Mouse (Mus musculus) lung, postnatal 0 days (tissue): ENCODE results near the gene Trh. TPM values are rescaled to one million over a fixed set of nuclear protein-coding genes. Genes with fewer than 3 reads are reported as not detected.

Experiments used
- ATAC-seq: fragments of 200-750 bp; cut with Nextera tagmentation; 2 replicates; pipeline ENCODE4 v1.8.0; 2017; ENCODE audit warnings: moderate library complexity
- DNase-seq: peaks from one replicate; pipeline ENCODE4 v3.0.0-alpha.2; 2016; ENCODE audit warnings: low spot score
- H3K27ac ChIP-seq: fragments of 300-500 bp; sonication (generic); 2 replicates; pipeline ENCODE4 v1.5.1; 2014; ENCODE audit warnings: antibody characterized with exemption, mild to moderate bottlenecking, low read length, mixed read lengths
- H3K27me3 ChIP-seq: fragments of 300-500 bp; sonication (generic); replicated peaks from 2 replicates; pipeline ENCODE4 v1.6.1; 2014; ENCODE audit warnings: low read length, mixed read lengths; ENCODE audit not compliant: insufficient read depth
- H3K36me3 ChIP-seq: fragments of 300-500 bp; sonication (generic); 2 replicates; pipeline ENCODE4 v1.6.1; 2014; ENCODE audit warnings: low read length, mixed read lengths; ENCODE audit not compliant: insufficient read depth
- H3K4me1 ChIP-seq: fragments of 300-500 bp; sonication (generic); 2 replicates; pipeline ENCODE4 v1.6.1; 2014; ENCODE audit warnings: antibody characterized with exemption, low read depth, low read length, mixed read lengths; ENCODE audit not compliant: insufficient read depth
- H3K4me2 ChIP-seq: fragments of 300-500 bp; sonication (generic); replicated peaks from 2 replicates; pipeline ENCODE4 v1.6.1; 2014; ENCODE audit warnings: low read depth, mild to moderate bottlenecking, low read length, moderate library complexity, mixed read lengths
- H3K4me3 ChIP-seq: fragments of 300-500 bp; sonication (generic); 2 replicates; pipeline ENCODE4 v1.5.1; 2014; ENCODE audit warnings: low read depth, low read length
- H3K9ac ChIP-seq: fragments of 300-500 bp; sonication (generic); replicated peaks from 2 replicates; pipeline ENCODE4 v1.6.1; 2014; ENCODE audit warnings: low read depth, mild to moderate bottlenecking
- H3K9me3 ChIP-seq: fragments of 300-500 bp; sonication (generic); 2 replicates; pipeline ENCODE4 v1.6.1; 2016; ENCODE audit warnings: low read length, mixed read lengths
- CTCF ChIP-seq: IDR thresholded peaks from 2 replicates; pipeline ENCODE4 v1.5.1; 2016; ENCODE audit warnings: antibody characterized with exemption, mild to moderate bottlenecking
- EP300 ChIP-seq: IDR thresholded peaks from 2 replicates; pipeline ENCODE4 v1.6.1; 2016; ENCODE audit warnings: antibody characterized with exemption, mild to moderate bottlenecking, control low read depth
- WGBS: fragments of 180-500 bp; shearing (Covaris S2); extraction: QIAGEN DNeasy Blood & Tissue Kit; methylation state at CpG from one replicate; pipeline ENCODE4 v1.1.7; 2014; 5-methylcytosine and 5-hydroxymethylcytosine counted together
- polyA plus RNA-seq: library from polyadenylated mRNA; unstranded; fragments of >200 nt; fragmentation: Nextera tagmentation; extraction: Ambion mirVana; gene quantifications from 2 replicates; pipeline ENCODE4 v1.2.1, GENCODE M21; 2015

Trh gene
- polyA plus RNA-seq, 1 experiment from 2014 or later = 0.47 TPM

- H3K4me2 ChIP-seq = peak within 1 kb of the TSS; percentile 89
- no peaks in the 10 kb centered on the region for H3K27me3 ChIP-seq
- TF ChIP-seq CTCF (peak; percentile 30; the same call in 1 of the 2 replicates), EP300 (no peak)
- peaks cover 7% of the 10 kb centered on the region; the same call in 1 of the 2 replicates for H3K4me1 ChIP-seq
- peak within 1 kb of the TSS; percentile 75 for H3K9ac ChIP-seq
- ATAC-seq = peak; percentile 98
- WGBS = 12% methylated on average over 34 of the region's 35 CpGs
- H3K4me3 ChIP-seq = peak within 1 kb of the TSS; percentile 84
- no peaks in the 10 kb centered on the region for H3K36me3 ChIP-seq
- H3K9me3 ChIP-seq = no peaks in the 10 kb centered on the region
- H3K27ac ChIP-seq = peak within 1 kb of the TSS; percentile 67
- peak; percentile 97 for DNase-seq
Observed at GRCm38 (mm10) chr6:92214773-92215449, 29.5 kb downstream of the Trh start, which contains the start of gene Rbsn. Gene Rbsn (minus strand): TSS chr6:92214925.

GRCm38 (mm10) chr6:92214055-92214772 lies 30.2 kb downstream of the Trh start:
- peak; percentile 60 for ATAC-seq
- TF ChIP-seq CTCF (no peak), EP300 (no peak)
- WGBS = 3% methylated on average over 45 of the region's 48 CpGs

GRCm38 (mm10) chr6:92199414-92199813 lies 45.0 kb downstream of the Trh start:
- Histone ChIP-seq H3K4me1 (no peaks in the 10 kb centered on the region), H3K27me3 (no peaks in the 10 kb centered on the region), H3K4me3 (no peak overlapping the region), H3K9ac (no peak overlapping the region), H3K9me3 (no peaks in the 10 kb centered on the region), H3K4me2 (no peak overlapping the region), H3K27ac (no peak overlapping the region), H3K36me3 (peaks cover 46% of the 10 kb centered on the region)
- WGBS = 86% methylated on average over 8 of the region's 8 CpGs
- peak; percentile 24 for DNase-seq
- TF ChIP-seq EP300 (0 out of 2 replicates have a peak, but pooled peaks have one; percentile 14), CTCF (no peak)
- peak; percentile 37; the same call in 1 of the 2 replicates for ATAC-seq

More at GRCm38 (mm10) chr6:92214055-92214772, 30.2 kb downstream of the Trh start:
- peaks cover 7% of the 10 kb centered on the region; the same call in 1 of the 2 replicates for H3K4me1 ChIP-seq
- H3K9me3 ChIP-seq = no peaks in the 10 kb centered on the region
- H3K36me3 ChIP-seq = no peaks in the 10 kb centered on the region
- H3K27me3 ChIP-seq = no peaks in the 10 kb centered on the region
- DNase-seq = peak; percentile 22
- H3K9ac ChIP-seq = peak overlapping the region; percentile 75
- peak overlapping the region; percentile 89 for H3K4me2 ChIP-seq
- H3K4me3 ChIP-seq = peak overlapping the region; percentile 84
- peak overlapping the region; percentile 67 for H3K27ac ChIP-seq

Other genes with a start within 250 kb of the Trh start
- 14.7 and 15.7 TPM in 2 replicates for gene Nr2c2, start 153.3 kb downstream of the Trh start, polyA plus RNA-seq
- gene Mrps25, start 60.6 kb downstream of the Trh start, polyA plus RNA-seq = 26.5 and 33.9 TPM in 2 replicates
- gene Rbsn, start 29.7 kb downstream of the Trh start, polyA plus RNA-seq = 14.3 and 16.0 TPM in 2 replicates